ENCODE assay signal across 9 mouse cellular contexts in genomic region chr15:61102421-61103412, GRCm38 (mm10).
A peak's percentile ranks its signal among the peaks of the same experiment; 100 is the strongest.
DNase-seq lines count a peak whose midpoint lies in the region; ATAC-seq and TF ChIP-seq lines count a peak whose summit lies in the region.
"Had no signal": no experiment of that assay in that cellular context is flagged by ENCODE, and none has a peak within 500 bp of the region (broad histone marks: within the 10 kb centered on the region; RNA-seq: fewer than 3 reads in every experiment).

No protein-coding gene starts in this region.

- no peak overlapping the region for H3K4me3 ChIP-seq in hindbrain, embryonic 14.5 days (replicated peaks; ENCODE audit: low read length)
- H3K4me3 ChIP-seq in lung, postnatal 0 days (ENCODE audit: low read depth, low read length) = no peak overlapping the region
- H3K4me3 ChIP-seq: erythroblast, embryonic 14.5 days had no signal

- no peak overlapping the region for H3K27ac ChIP-seq in hindbrain, embryonic 14.5 days
- H3K27ac ChIP-seq in lung, postnatal 0 days (ENCODE audit: low read length) = no peak overlapping the region

- peak overlapping the region; percentile 34 for H3K4me2 ChIP-seq in hindbrain, embryonic 14.5 days (replicated peaks)
- no peak overlapping the region for H3K4me2 ChIP-seq in lung, postnatal 0 days (replicated peaks; ENCODE audit: low read depth, low read length)

- intact Hi-C loops in left cerebral cortex, postnatal 36 days (cut with DNase I) = no loop called here

- H3K4me1 ChIP-seq in hindbrain, embryonic 14.5 days (replicated peaks; ENCODE audit: control insufficient read depth, insufficient read depth, low read length) = peaks cover 5% of the 10 kb centered on the region
- H3K4me1 ChIP-seq in lung, postnatal 0 days (ENCODE audit: insufficient read depth, low read depth, low read length) = no peaks in the 10 kb centered on the region

- peak; percentile 79 for TF ChIP-seq CTCF in lung, postnatal 0 days (IDR thresholded peaks at IDR 0.05)

- TF ChIP-seq EP300 in lung, postnatal 0 days (IDR thresholded peaks at IDR 0.05) = no peak

- WGBS in hindbrain, embryonic 14.5 days = 11% methylated on average over 7 of the region's 7 CpGs
- WGBS in lung, postnatal 0 days = 50% methylated on average over 7 of the region's 7 CpGs

- no peak overlapping the region for H3K9ac ChIP-seq in hindbrain, embryonic 14.5 days
- H3K9ac ChIP-seq in lung, postnatal 0 days (replicated peaks; ENCODE audit: low read depth) = no peak overlapping the region

- no peaks in the 10 kb centered on the region for H3K27me3 ChIP-seq in hindbrain, embryonic 14.5 days (ENCODE audit: control insufficient read depth, insufficient read depth, low read length)
- no peaks in the 10 kb centered on the region for H3K27me3 ChIP-seq in lung, postnatal 0 days (replicated peaks; ENCODE audit: insufficient read depth, low read length)

- H3K9me3 ChIP-seq in hindbrain, embryonic 14.5 days (ENCODE audit: control insufficient read depth, low read length) = no peaks in the 10 kb centered on the region
- no peaks in the 10 kb centered on the region for H3K9me3 ChIP-seq in lung, postnatal 0 days (ENCODE audit: low read length)

- no peaks in the 10 kb centered on the region for H3K36me3 ChIP-seq in hindbrain, embryonic 14.5 days (replicated peaks; ENCODE audit: control insufficient read depth, insufficient read depth)
- H3K36me3 ChIP-seq in lung, postnatal 0 days (ENCODE audit: insufficient read depth, low read length) = no peaks in the 10 kb centered on the region

- peak; percentile 55 for ATAC-seq in hindbrain, embryonic 14.5 days (ENCODE audit: low FRiP score)
- no peak for ATAC-seq in lung, postnatal 0 days

- DNase-seq in left cerebral cortex, adult 11 months (ENCODE audit: low spot score) = peak; percentile 33
- no peak for DNase-seq in left cerebral cortex, postnatal 36 days (ENCODE audit: low spot score in 2 of 2)
- DNase-seq in MN1 (ENCODE audit: low spot score) = peak; percentile 48
- DNase-seq in cerebellum, postnatal 25 days = peak; percentile 5 to 16
- DNase-seq in hindbrain, embryonic 14.5 days (ENCODE audit: low spot score) = peak; percentile 86
- peak; percentile 75 for DNase-seq in lung, postnatal 0 days (ENCODE audit: low spot score)
- peak; percentile 60 for DNase-seq in retina, postnatal 7 days (ENCODE audit: low read depth, low spot score)
- no peak for DNase-seq in gastrocnemius, postnatal 25 days

Comparison
In these comparisons a context has a peak if more than half of its experiments do, and no peak if none do; other contexts are left out.
1. DNase-seq: peak in left cerebral cortex, adult 11 months (single experiment), MN1 (single experiment), cerebellum, postnatal 25 days (2 of 2), hindbrain, embryonic 14.5 days (single experiment), lung, postnatal 0 days (single experiment) and retina, postnatal 7 days (single experiment); none in left cerebral cortex, postnatal 36 days (0 of 2) and gastrocnemius, postnatal 25 days (single experiment).